Mouse (Mus musculus) forebrain, embryonic 13.5 days (tissue): ENCODE results near the gene Smurf1. TPM values are rescaled to one million over a fixed set of nuclear protein-coding genes. Genes with fewer than 3 reads are reported as not detected.
A peak's percentile ranks its signal among the peaks of the same experiment; 100 is the strongest.

Experiments used
- ATAC-seq: fragments of 200-750 bp; cut with Nextera tagmentation; 2 replicates; pipeline ENCODE4 v1.8.0; 2017
- H3K27ac ChIP-seq: fragments of 300-500 bp; sonication (generic); 2 replicates; pipeline ENCODE4 v1.5.1; 2015; ENCODE audit warnings: inconsistent platforms, mild to moderate bottlenecking, moderate library complexity
- H3K27me3 ChIP-seq: fragments of 300-500 bp; sonication (generic); 2 replicates; pipeline ENCODE4 v1.6.1; 2015; ENCODE audit warnings: mild to moderate bottlenecking, inconsistent platforms
- H3K36me3 ChIP-seq: fragments of 300-500 bp; sonication (generic); 2 replicates; pipeline ENCODE4 v1.6.1; 2015; ENCODE audit warnings: mild to moderate bottlenecking, inconsistent platforms; ENCODE audit not compliant: poor library complexity, severe bottlenecking
- H3K4me1 ChIP-seq: fragments of 300-500 bp; sonication (generic); 2 replicates; pipeline ENCODE4 v1.6.1; 2015; ENCODE audit warnings: inconsistent platforms
- H3K4me2 ChIP-seq: fragments of 300-500 bp; sonication (generic); 2 replicates; pipeline ENCODE4 v1.6.1; 2015; ENCODE audit warnings: inconsistent platforms, mild to moderate bottlenecking, moderate library complexity
- H3K4me3 ChIP-seq: fragments of 300-500 bp; sonication (generic); 2 replicates; pipeline ENCODE4 v1.5.1; 2015; ENCODE audit warnings: mild to moderate bottlenecking, inconsistent platforms
- H3K9ac ChIP-seq: fragments of 300-500 bp; sonication (generic); 2 replicates; pipeline ENCODE4 v1.6.1; 2015; ENCODE audit warnings: mild to moderate bottlenecking, inconsistent platforms
- H3K9me3 ChIP-seq: fragments of 300-500 bp; sonication (generic); replicated peaks from 2 replicates; pipeline ENCODE4 v1.6.1; 2016; ENCODE audit warnings: inconsistent platforms
- WGBS: fragments of 180-500 bp; shearing (Covaris S2); methylation state at CpG from one replicate; pipeline ENCODE4 v1.1.7; 2015; 5-methylcytosine and 5-hydroxymethylcytosine counted together
- polyA plus RNA-seq: library from polyadenylated mRNA; unstranded; fragments of >200 nt; fragmentation: Nextera tagmentation; extraction: Ambion mirVana; gene quantifications from 2 replicates; pipeline ENCODE4 v1.2.1, GENCODE M21; 2015

The Smurf1 gene
- polyA plus RNA-seq, 1 experiment from 2014 or later: 16.8 TPM

DNA sequence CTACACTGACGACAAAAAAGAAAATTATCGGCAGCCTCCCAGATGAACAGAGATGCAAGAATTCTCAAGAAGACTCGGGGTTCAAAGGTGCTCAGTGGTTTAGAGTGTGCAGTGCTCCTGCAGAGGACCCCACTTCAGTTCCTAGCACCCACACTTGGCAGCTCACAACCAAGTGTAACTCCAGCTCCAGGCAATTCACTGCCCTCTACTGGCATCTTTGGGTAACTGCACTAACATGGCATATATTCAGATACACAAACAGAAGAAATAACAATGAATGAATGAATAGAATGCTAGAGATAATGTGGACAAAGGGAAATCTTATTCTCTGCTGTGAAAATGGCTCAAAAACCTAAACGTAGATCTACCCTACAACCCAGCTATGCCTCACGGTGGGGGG lies 19.2 kb upstream of the Smurf1 start:
- Histone ChIP-seq H3K4me3 (no peak overlapping the region), H3K36me3 (no peaks in the 10 kb centered on the region), H3K27ac (no peak overlapping the region), H3K9me3 (peaks cover 4% of the 10 kb centered on the region; the same call in 1 of the 2 replicates), H3K27me3 (no peaks in the 10 kb centered on the region), H3K4me1 (no peaks in the 10 kb centered on the region), H3K9ac (no peak overlapping the region), H3K4me2 (no peak overlapping the region)
- 94% methylated on average over 5 of the region's 5 CpGs for WGBS
- ATAC-seq: no peak

DNA sequence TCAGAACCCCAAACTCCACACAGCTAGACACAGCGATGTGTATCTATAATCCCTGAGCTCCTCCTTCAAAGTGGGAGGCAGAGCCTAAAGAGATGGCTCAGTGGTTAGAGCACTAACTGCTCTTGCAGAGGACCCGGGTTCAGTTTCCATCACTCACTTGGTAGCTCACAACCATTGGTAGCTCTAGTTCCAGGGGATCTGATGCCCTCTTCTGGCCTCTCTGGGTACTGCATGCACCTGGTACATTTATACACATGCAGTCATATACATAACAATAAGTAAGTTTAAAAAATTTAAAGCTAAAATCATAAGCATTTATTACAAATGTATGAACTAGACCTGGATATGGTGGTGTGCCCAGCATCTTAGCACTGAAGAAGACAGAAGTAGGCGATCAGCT lies 17.6 kb upstream of the Smurf1 start:
- Histone ChIP-seq H3K27me3 (no peaks in the 10 kb centered on the region), H3K4me3 (no peak overlapping the region), H3K9me3 (peaks cover 4% of the 10 kb centered on the region; the same call in 1 of the 2 replicates), H3K27ac (no peak overlapping the region), H3K4me1 (no peaks in the 10 kb centered on the region), H3K4me2 (no peak overlapping the region), H3K36me3 (no peaks in the 10 kb centered on the region), H3K9ac (no peak overlapping the region)
- ATAC-seq: no peak
- 93% methylated on average over 3 of the region's 3 CpGs for WGBS

GRCm38 (mm10) chr5:144979110-144979509 lies 13.5 kb upstream of the Smurf1 start:
- no peaks in the 10 kb centered on the region for H3K9me3 ChIP-seq
- no peak overlapping the region for H3K9ac ChIP-seq
- no peak overlapping the region for H3K27ac ChIP-seq
- 89% methylated on average over 6 of the region's 6 CpGs for WGBS
- H3K36me3 ChIP-seq: no peaks in the 10 kb centered on the region
- no peak overlapping the region for H3K4me3 ChIP-seq
- H3K4me1 ChIP-seq: no peaks in the 10 kb centered on the region
- H3K4me2 ChIP-seq: no peak overlapping the region
- no peak for ATAC-seq
- H3K27me3 ChIP-seq: no peaks in the 10 kb centered on the region

DNA sequence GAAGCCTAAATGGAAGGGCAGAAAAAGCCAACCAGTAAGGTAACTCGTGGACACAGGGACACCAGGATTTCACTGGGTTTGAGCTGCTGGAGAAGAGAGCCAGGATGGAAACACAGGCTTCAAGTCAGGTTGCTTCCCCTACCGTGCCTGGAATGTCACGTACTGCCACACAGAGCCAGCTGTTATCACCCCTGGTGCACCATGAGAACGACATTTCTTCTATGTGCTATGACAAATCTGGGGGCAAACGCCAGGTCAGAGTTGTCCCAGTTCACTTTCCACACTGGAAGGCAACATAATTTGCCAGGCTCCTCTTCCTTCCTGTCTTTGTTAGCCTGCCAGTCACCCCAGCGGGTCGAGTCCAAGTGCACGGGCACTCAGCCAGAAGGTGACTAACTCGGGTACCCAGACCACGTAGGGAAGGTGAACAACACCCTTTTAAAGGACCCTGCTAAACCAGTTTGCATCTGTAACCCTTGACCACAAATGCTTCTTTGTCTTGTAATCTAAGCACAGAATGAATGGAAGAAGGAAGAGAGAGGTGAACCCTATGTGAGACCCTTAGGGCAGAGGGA lies 13.0 kb upstream of the Smurf1 start:
- H3K27ac ChIP-seq: no peak overlapping the region
- H3K4me1 ChIP-seq: no peaks in the 10 kb centered on the region
- H3K27me3 ChIP-seq: no peaks in the 10 kb centered on the region
- no peak overlapping the region for H3K4me3 ChIP-seq
- no peak overlapping the region for H3K9ac ChIP-seq
- no peaks in the 10 kb centered on the region for H3K9me3 ChIP-seq
- ATAC-seq: no peak
- no peak overlapping the region for H3K4me2 ChIP-seq
- H3K36me3 ChIP-seq: no peaks in the 10 kb centered on the region
- WGBS: 67% methylated on average over 10 of the region's 10 CpGs

- Histone ChIP-seq H3K9ac (no peak overlapping the region), H3K4me2 (no peak overlapping the region), H3K4me1 (peaks cover 5% of the 10 kb centered on the region), H3K36me3 (no peaks in the 10 kb centered on the region), H3K4me3 (no peak overlapping the region), H3K27ac (no peak overlapping the region), H3K9me3 (no peaks in the 10 kb centered on the region), H3K27me3 (0 out of 2 replicates have a peak, but pooled peaks cover 10% of the 10 kb centered on the region)
- no peak for ATAC-seq
- WGBS: 85% methylated on average over 3 of the region's 3 CpGs
Observed at GRCm38 (mm10) chr5:144971266-144971665, 5.6 kb upstream of the Smurf1 start.

DNA sequence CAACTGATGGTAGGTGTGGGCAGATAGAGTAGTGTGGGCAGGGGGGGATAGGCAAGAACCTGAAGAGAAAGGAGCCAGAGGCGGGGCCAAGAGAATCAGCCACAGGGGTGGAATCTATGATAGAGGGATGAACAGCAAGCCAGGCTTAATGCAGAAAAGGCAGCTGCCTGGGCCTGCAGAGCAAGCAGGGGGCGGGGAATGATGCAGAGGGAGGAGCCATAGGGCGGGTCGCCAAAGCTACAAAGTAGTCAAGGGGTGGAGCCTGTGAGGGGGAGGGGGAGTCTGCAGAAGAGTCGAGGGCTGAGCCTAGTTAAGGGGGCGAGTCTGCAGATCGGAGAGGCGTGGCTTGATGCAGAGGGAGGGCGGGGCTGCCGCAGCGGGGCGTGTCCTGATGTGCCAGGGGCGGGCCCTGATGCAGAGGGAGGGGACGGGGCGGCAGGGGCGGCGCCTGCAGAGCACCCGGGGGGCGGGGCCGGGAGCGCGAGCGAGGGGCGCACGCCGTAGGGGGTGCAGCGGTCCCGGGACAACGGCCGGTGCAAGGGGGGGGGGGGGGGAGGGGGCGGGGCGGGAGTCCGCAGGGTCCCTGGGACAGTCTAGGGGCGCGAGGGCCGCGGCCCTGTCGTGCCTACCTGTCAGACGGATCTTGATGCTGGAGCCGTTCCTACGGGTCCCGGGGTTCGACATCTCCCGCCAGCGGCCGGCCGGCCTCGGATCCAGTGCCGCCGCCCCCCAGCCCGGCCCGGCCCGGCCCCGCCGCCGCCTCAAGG lies 592 bp downstream of the Smurf1 start:
- 1% methylated on average over 15 of the region's 56 CpGs for WGBS

GRCm38 (mm10) chr5:144964465-144964864 lies 1.2 kb downstream of the Smurf1 start:
- WGBS: 35% methylated on average over 8 of the region's 8 CpGs
- Histone ChIP-seq H3K4me3 (peak overlapping the region; percentile 84), H3K36me3 (no peaks in the 10 kb centered on the region), H3K27me3 (0 out of 2 replicates have a peak, but pooled peaks cover 10% of the 10 kb centered on the region), H3K4me2 (peak overlapping the region; percentile 76), H3K9ac (no peak overlapping the region), H3K9me3 (no peaks in the 10 kb centered on the region), H3K27ac (no peak overlapping the region), H3K4me1 (peaks cover 27% of the 10 kb centered on the region)
- peak; percentile 61 for ATAC-seq

More for the DNA sequence above, 592 bp downstream of the Smurf1 start:
- peak overlapping the region; percentile 84 for H3K4me3 ChIP-seq
- H3K9me3 ChIP-seq: no peaks in the 10 kb centered on the region
- peak overlapping the region; percentile 83 for H3K27ac ChIP-seq
- ATAC-seq: peak; percentile 73
- peaks cover 27% of the 10 kb centered on the region for H3K4me1 ChIP-seq
- H3K4me2 ChIP-seq: peak overlapping the region; percentile 76
- H3K9ac ChIP-seq: peak overlapping the region; percentile 94
- no peaks in the 10 kb centered on the region for H3K36me3 ChIP-seq
- H3K27me3 ChIP-seq: 0 out of 2 replicates have a peak, but pooled peaks cover 10% of the 10 kb centered on the region

GRCm38 (mm10) chr5:144963817-144964261 lies 1.8 kb downstream of the Smurf1 start:
- Histone ChIP-seq H3K9me3 (no peaks in the 10 kb centered on the region), H3K4me1 (peaks cover 27% of the 10 kb centered on the region), H3K27me3 (0 out of 2 replicates have a peak, but pooled peaks cover 10% of the 10 kb centered on the region), H3K4me2 (peak overlapping the region; percentile 76), H3K27ac (peak overlapping the region; percentile 57), H3K9ac (no peak overlapping the region), H3K36me3 (no peaks in the 10 kb centered on the region), H3K4me3 (peak overlapping the region; percentile 84)
- WGBS: 7% methylated on average over 13 of the region's 13 CpGs
- no peak for ATAC-seq

DNA sequence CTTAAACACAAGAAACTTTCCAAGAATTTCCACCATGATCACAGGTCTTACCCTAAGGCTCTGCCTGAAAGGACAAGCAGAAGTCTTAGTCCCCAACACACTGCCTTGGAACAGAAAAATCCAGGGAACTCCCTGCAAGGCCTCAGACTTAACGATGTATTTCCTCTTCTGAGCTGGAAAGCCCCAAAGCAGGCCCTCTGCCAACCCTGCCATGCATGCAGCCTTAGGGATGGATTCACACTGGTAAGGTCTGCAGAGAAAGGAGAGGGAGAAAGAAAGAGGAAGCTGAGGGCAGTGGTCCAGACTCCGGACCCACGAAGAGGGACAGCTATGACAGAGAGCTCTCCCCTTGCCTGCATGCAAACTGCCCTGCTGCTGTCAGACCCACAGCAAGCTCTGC lies 2.2 kb downstream of the Smurf1 start:
- peak overlapping the region; percentile 76 for H3K4me2 ChIP-seq
- no peaks in the 10 kb centered on the region for H3K9me3 ChIP-seq
- peak overlapping the region; percentile 84; the same call in 1 of the 2 replicates for H3K4me3 ChIP-seq
- H3K27ac ChIP-seq: peak overlapping the region; percentile 57
- H3K36me3 ChIP-seq: no peaks in the 10 kb centered on the region
- ATAC-seq: no peak
- 0 out of 2 replicates have a peak, but pooled peaks cover 10% of the 10 kb centered on the region for H3K27me3 ChIP-seq
- H3K9ac ChIP-seq: no peak overlapping the region
- 56% methylated on average over 3 of the region's 3 CpGs for WGBS
- H3K4me1 ChIP-seq: peaks cover 27% of the 10 kb centered on the region

DNA sequence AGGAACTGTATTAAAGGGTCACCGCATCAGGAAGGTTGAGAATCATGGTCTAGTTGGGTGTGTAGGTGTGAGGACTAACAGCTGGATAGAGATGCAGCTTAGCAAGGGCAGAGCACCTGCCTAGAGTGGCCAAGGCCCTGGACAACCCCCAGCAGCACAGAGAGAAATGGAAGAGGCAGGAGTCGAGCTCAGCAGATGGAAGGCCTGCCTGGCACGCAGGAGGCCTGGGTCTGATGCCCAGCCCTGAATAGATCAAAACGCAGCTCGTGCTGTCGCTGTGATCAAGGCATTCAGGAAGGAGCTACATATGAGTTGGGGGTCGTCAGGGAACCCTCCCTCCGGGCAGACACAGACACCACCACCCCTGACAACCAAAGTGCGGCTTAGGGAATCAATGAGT lies 7.4 kb downstream of the Smurf1 start:
- 84% methylated on average over 9 of the region's 9 CpGs for WGBS

GRCm38 (mm10) chr5:144954432-144954831 lies 11.2 kb downstream of the Smurf1 start:
- Histone ChIP-seq H3K36me3 (no peaks in the 10 kb centered on the region), H3K27me3 (no peaks in the 10 kb centered on the region), H3K4me3 (no peak overlapping the region), H3K4me2 (no peak overlapping the region), H3K4me1 (peaks cover 14% of the 10 kb centered on the region), H3K9me3 (no peaks in the 10 kb centered on the region), H3K27ac (no peak overlapping the region), H3K9ac (no peak overlapping the region)
- no peak for ATAC-seq
- 89% methylated on average over 7 of the region's 7 CpGs for WGBS

More for the DNA sequence above, 7.4 kb downstream of the Smurf1 start:
- Histone ChIP-seq H3K4me1 (peaks cover 9% of the 10 kb centered on the region), H3K4me2 (no peak overlapping the region), H3K36me3 (no peaks in the 10 kb centered on the region), H3K27ac (no peak overlapping the region), H3K4me3 (no peak overlapping the region), H3K27me3 (no peaks in the 10 kb centered on the region), H3K9ac (no peak overlapping the region), H3K9me3 (no peaks in the 10 kb centered on the region)
- no peak for ATAC-seq

DNA sequence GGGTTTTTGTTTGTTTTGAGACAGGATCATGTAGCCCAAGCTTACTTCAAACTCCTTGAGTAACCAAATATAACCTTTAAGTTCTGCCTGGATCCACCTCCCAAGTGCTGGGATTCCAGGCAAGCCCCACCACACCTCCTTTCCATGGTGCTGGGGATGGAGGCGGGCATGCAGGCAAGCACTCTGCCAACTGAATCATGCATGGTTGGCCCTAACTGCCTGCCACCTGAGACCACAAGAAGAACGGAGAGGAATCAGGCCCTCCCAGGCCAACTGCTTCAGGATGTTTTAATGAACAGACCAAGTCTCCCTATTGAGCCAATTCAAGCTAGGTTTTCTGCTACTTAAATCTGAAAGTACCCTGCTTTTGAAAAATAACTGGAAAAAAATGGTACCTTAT lies 13.1 kb downstream of the Smurf1 start:
- Histone ChIP-seq H3K36me3 (no peaks in the 10 kb centered on the region), H3K27me3 (no peaks in the 10 kb centered on the region), H3K4me3 (no peak overlapping the region), H3K4me2 (no peak overlapping the region), H3K9ac (no peak overlapping the region), H3K27ac (no peak overlapping the region), H3K9me3 (no peaks in the 10 kb centered on the region), H3K4me1 (peaks cover 20% of the 10 kb centered on the region)
- 70% methylated on average over 2 of the region's 2 CpGs for WGBS
- no peak for ATAC-seq
